Mouse (Mus musculus): ENCODE measurements around the gene Zfp609.
A peak's percentile ranks its signal among the peaks of the same experiment; 100 is the strongest.
"Not testable (repeated sequence)": the region's sequence is repeated elsewhere in the genome, so short reads cannot be mapped to it uniquely, and the experiment has no call there.

Gene Zfp609

DNA sequence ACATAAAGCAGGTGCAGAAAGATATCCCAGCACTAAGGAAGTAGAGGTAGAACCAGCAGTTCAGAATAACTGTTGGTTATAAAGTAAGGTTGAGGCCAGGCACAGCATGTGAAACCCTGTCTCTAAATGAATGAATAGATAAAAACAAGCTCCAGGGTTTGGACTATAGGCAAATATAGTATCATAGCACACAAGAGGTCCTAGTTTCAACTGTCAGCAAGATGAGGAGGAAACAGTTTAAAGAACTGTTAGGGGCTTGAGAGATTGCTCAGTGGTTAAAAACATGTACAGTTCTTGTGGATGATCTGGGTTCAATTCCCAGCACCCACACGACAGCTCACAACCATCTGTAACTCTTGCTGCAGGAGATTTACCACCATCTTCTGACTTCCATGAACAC lies 15.6 kb downstream of the Zfp609 start:
- DNase-seq: no peak

- DNase-seq: no peak
These were observed 19.5 kb downstream of the Zfp609 start for GRCm38 (mm10) chr9:65807818-65808217.

GRCm38 (mm10) chr9:65807251-65807650 lies 20.1 kb downstream of the Zfp609 start:
- DNase-seq: no peak

GRCm38 (mm10) chr9:65799770-65800169 lies 27.6 kb downstream of the Zfp609 start:
- DNase-seq: no peak

- no peak for DNase-seq
These were observed 31.7 kb downstream of the Zfp609 start for GRCm38 (mm10) chr9:65795651-65796050.

- peak; percentile 80 for DNase-seq
These were observed 33.1 kb downstream of the Zfp609 start for GRCm38 (mm10) chr9:65794313-65794712.

GRCm38 (mm10) chr9:65793506-65793905 lies 33.9 kb downstream of the Zfp609 start:
- no peak for DNase-seq

DNA sequence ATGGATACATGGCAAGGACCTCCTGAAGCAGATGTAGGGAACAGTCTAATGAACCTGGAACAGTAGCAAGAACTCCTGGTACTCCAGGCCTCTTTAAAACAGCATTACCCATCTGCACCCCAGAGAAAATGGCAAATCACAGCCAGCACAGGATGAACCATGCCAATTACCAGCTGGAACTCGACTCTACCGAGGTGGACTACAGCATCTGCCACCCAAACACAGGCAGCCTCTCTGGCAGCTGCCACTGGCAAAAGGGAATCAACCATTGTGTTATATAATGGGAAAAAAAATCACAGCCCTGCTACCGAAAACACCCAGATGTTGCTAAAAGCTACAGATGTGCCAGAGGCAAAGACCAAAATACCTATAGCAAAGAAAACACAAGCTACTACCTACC lies 34.3 kb downstream of the Zfp609 start:
- peak; percentile 34 for DNase-seq

DNA sequence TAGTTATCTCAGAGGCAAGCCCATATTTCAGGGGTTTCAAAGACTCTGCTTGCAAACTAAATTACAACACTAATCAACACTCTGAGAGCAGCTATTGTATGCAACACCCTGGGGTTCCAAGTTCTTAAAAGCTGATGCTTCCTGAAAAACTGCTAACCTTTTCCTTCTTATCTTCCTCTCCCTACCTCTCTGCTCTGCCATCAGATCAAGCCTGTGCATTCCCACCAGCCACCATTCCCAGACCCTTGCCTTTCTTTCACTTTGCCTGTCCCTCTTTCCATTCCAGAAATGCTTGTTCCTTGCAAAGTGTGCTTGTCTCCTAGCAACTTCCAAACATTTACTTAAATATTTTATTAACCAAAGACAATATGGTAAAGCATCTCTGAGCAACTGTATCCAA lies 35.5 kb downstream of the Zfp609 start:
- DNase-seq: no peak

GRCm38 (mm10) chr9:65791106-65791505 lies 36.3 kb downstream of the Zfp609 start:
- no peak for DNase-seq

DNA sequence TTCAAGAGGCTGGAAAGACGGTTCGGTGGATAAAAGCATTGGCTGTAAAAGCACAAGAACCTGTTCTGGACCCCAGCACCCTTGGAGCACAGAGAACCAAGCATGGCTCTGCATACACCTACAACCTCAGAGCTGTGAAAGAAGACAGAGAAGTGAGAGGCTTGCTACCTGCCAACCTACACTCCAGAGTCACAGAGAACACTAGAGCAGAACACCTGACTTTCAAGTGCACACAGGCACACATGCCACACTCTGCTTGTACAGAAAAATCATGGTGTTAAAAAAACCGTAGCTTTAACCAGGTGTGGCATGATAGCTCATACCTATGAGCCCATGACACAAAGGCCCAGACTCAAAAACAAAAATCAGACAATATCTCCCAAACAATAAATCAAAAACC lies 37.6 kb downstream of the Zfp609 start:
- no peak for DNase-seq

- no peak for DNase-seq
These were observed 38.8 kb downstream of the Zfp609 start for GRCm38 (mm10) chr9:65788556-65788955.

- DNase-seq: no peak
These were observed 39.5 kb downstream of the Zfp609 start for GRCm38 (mm10) chr9:65787829-65788344.

- peak; percentile 65 for DNase-seq
These were observed 40.2 kb downstream of the Zfp609 start for GRCm38 (mm10) chr9:65786885-65787787.

DNA sequence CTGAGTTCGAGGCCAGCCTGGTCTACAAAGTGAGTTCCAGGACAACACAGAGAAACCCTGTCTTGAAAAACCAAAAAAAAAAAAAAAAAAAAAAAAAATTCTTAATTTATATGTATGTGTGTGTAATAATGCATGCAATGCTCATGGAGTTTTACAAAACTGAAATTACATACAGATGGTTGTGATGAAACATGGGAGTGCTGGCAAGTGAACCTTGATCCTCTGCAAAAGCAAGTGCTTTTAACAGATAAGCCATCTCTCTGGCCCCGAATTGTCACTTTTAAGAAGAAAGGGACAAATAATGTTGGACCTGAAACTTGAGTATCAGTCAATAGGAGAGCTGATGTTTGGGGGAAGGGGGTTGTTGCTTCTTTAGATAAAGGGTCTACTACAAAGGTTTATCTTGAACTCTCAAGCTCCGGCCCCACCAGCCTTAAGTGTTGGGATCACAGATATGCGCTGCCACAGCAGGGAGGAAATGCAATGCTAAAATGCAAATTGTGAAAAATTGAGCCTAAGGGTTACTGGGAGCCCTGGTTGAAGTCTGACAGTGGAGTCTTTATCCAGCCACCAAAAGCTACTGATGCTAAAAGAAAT lies 41.5 kb downstream of the Zfp609 start:
- DNase-seq: no peak

GRCm38 (mm10) chr9:65779619-65780018 lies 47.7 kb downstream of the Zfp609 start:
- not testable (repeated sequence) for DNase-seq

DNA sequence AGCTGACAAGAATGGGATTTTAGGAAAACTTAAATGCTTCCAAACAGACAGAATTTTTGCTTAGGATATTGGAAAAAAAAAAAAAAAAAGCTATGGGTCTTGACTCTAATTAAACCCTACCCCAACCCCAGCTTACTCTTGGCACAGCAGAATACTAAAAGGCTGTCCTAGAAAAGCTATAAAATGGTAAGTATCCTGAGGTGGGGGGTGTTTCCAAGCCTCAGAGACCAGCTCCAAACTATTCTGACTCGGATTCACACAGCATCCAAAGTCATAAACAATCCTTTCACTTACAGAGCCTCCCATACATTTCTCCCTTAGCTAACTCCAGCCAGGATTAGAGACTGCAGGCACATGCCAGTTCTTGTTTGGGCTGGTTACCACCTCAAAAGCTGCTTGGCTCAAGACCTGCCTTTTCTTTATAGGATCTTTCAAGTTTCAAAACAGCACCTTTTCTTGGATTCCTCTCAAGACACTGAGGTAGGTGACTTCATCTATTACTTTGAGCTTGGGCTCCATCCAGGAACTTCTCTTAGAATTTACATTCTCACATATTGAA lies 50.4 kb downstream of the Zfp609 start:
- DNase-seq: no peak

GRCm38 (mm10) chr9:65776137-65776872 lies 51.1 kb downstream of the Zfp609 start:
- DNase-seq: peak; percentile 84

GRCm38 (mm10) chr9:65773783-65774182 lies 53.6 kb downstream of the Zfp609 start:
- no peak for DNase-seq

DNA sequence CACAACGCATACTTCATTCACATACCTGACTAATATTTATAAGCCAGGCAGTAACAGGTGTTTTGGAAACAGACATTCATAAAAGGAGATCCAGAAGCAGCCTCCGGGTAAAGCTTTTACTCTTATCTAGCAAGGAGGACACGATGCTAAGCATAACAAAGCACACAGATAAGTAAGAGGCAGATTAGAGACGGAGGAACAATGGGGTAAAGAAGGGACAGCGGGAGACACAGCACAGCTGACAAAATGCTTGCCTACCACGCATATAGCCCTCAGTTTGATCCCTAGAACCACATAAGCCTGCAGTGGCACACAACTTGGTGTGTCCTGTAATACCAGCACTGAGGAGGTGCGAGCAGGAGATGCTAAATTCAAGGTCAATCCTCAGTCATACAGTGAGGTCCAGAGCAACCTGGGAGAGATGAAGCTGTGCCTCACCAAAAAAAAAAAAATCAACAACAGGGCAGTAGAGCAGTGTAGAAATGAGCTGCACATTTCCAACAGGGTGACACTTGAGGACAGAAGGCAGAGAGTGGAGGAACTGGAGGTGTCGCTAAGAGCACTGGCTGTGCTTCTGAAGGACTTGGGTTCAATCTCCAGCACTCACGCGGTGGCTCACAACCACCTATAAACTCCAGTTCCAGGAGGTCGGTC lies 56.2 kb downstream of the Zfp609 start:
- DNase-seq: peak; percentile 47

DNA sequence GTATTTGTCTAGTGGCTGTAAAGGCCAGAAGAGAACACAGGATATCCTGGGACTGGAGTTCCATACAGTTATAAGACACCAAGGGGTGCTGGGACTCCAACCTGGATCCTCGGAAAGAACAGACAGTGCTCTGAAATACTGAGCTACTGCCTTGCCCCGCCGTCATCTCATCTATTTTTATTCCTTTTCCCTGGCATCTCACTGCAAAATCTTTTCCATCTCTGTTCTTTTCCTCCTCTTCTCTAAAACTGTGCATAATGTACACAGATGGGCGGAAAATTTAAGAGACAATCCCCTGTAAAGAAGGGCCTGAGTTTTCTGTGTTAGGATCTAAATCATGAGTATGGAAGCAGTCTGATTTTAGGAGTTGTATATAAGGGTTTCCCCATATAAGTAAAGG lies 64.6 kb downstream of the Zfp609 start:
- no peak for DNase-seq

GRCm38 (mm10) chr9:65759992-65760391 lies 67.4 kb downstream of the Zfp609 start:
- no peak for DNase-seq

DNA sequence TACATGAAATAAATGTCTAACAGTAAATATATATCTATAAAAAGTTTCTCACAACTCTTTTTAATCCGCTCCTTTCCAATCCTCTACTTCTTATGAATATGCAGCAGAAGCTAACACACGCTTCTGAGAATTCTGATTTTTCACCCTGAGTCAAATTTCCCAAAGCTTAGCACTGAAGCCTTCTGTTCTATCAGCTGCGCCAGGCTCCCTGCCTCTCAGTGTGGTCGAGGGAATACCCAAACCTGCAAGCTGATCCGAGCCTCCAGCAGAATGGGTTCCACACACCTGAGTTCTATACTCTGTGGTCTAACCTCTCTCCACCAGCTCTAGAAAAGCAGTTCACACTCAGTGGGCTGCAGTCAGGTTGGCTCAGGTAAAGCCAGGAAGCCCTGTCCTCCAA lies 68.1 kb downstream of the Zfp609 start:
- DNase-seq: no peak

All from retina, postnatal 1 day (tissue).